Mouse (Mus musculus) bone marrow macrophage, adult 2 months (primary cell): Measurements from ENCODE around the gene Ripor3.

Experiments used
- CTCF ChIP-seq: IDR thresholded peaks from 2 replicates; pipeline ENCODE4 v1.5.1; 2012; ENCODE audit warnings: low read depth, mild to moderate bottlenecking, low read length, moderate library complexity
- POLR2A ChIP-seq: IDR thresholded peaks from 2 replicates; pipeline ENCODE4 v1.6.1; 2012; ENCODE audit warnings: mild to moderate bottlenecking, low read depth, low read length, borderline replicate concordance

DNA sequence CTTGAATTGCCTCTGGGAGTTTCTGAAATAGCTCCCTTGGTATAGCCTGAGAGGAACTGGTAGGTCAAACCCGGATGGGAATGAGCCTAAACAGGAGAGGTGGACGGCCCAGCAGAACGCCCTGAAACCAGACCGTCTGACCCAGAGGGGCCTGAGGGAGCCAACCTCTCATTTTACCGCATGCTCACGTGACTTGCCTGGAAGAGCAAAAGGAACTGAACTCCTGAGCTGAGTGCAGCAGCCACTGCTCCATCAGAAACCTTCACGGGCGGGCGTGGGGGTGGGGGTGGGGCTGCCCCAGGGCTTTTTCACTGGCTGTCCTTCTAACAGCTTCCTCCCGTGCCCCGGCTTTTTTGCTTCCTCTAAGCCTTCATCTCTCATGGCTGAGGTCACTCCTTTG is 475 bp upstream of the Ripor3 start:
- TF ChIP-seq CTCF = no peak
- TF ChIP-seq POLR2A = no peak
